24 mouse cellular contexts compared by ENCODE assay signal in the genomic region with DNA sequence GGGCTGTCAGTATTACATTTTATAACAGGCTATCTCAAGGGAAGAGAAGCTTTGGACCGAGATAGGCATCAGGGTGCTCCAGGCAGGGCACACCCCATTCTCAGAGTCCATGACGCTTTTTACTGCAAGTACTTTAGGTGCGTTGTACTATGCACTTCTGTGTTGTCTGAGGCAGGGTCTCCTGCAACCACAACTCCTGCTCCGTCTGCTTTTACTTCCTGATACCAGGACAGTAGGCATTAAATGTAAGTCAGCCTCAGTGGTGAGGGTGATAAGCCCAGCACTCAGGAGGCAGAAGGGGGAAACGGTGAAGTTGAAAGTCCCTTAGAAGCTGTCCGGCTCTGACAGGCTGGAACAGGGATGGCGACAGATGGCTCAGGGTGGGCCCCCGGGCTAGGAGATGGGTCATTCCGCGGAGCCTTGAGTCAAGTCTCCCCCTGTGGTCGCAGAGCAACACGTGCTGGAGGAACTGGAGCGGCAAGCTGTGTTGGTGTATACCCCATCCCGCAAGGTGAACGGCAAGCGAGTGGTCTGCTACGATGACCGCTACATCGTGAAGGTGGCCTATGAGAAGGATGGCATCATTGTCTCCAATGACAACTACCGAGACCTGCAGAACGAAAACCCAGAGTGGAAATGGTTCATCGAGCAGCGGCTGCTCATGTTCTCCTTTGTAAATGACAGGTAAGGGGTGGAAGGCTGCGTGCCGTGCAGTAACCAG. TPM values are rescaled to one million over a fixed set of nuclear protein-coding genes. Genes with fewer than 3 reads are reported as not detected.
DNase-seq lines count a peak whose midpoint lies in the region; ATAC-seq and TF ChIP-seq lines count a peak whose summit lies in the region.
"Had no signal": no experiment of that assay in that cellular context is flagged by ENCODE, and none has a peak within 500 bp of the region (broad histone marks: within the 10 kb centered on the region; RNA-seq: fewer than 3 reads in every experiment).

No protein-coding gene starts in this region.

- peak; percentile 74 for DNase-seq in heart, embryonic 10.5 days (ENCODE audit: low spot score)
- DNase-seq in heart, adult 9 months (ENCODE audit: low spot score in 2 of 2) = no peak
- peak; percentile 7 for DNase-seq in embryonic facial prominence, embryonic 10.5 days (ENCODE audit: low spot score)
- no peak for DNase-seq in kidney, adult 8-10 months
- no peak for DNase-seq in midbrain, postnatal 0 days (ENCODE audit: low spot score)
- no peak for DNase-seq in ovary, postnatal 36 days (ENCODE audit: low spot score)
- DNase-seq: cerebellum, adult 11 months; cerebellum, adult 9-11 months; gastrocnemius, postnatal 36 days; kidney, adult 9 months; kidney, postnatal 4 days; lung, adult 2 months; lung, postnatal 14 days; retina, postnatal 1 day; right cerebral cortex, postnatal 25 days; thymus, adult 18-20 months; thymus, postnatal 36 days had no signal

- peaks cover 11% of the 10 kb centered on the region for H3K27me3 ChIP-seq in heart, embryonic 10.5 days (ENCODE audit: insufficient read depth, poor library complexity, severe bottlenecking)
- H3K27me3 ChIP-seq in embryonic facial prominence, embryonic 10.5 days (replicated peaks; ENCODE audit: low read depth, poor library complexity, severe bottlenecking) = peaks cover 11% of the 10 kb centered on the region
- peaks cover 3% of the 10 kb centered on the region; the same call in 1 of the 2 replicates for H3K27me3 ChIP-seq in intestine, embryonic 15.5 days (replicated peaks)
- peaks cover 11% of the 10 kb centered on the region for H3K27me3 ChIP-seq in limb, embryonic 13.5 days
- no peaks in the 10 kb centered on the region for H3K27me3 ChIP-seq in midbrain, postnatal 0 days (ENCODE audit: insufficient read depth, low read length)

- no peak overlapping the region for H3K27ac ChIP-seq in heart, embryonic 10.5 days
- H3K27ac ChIP-seq in embryonic facial prominence, embryonic 10.5 days (replicated peaks) = no peak overlapping the region
- no peak overlapping the region for H3K27ac ChIP-seq in intestine, embryonic 15.5 days
- H3K27ac ChIP-seq in limb, embryonic 13.5 days = peak overlapping the region; percentile 79
- H3K27ac ChIP-seq in midbrain, postnatal 0 days (ENCODE audit: low read depth, low read length) = no peak overlapping the region
- H3K27ac ChIP-seq: forebrain, embryonic 10.5 days; hindbrain, postnatal 0 days; liver, embryonic 12.5 days; midbrain, embryonic 13.5 days; neural tube, embryonic 12.5 days had no signal

- no peak overlapping the region for H3K4me3 ChIP-seq in heart, embryonic 10.5 days
- no peak overlapping the region for H3K4me3 ChIP-seq in embryonic facial prominence, embryonic 10.5 days
- H3K4me3 ChIP-seq in intestine, embryonic 15.5 days (replicated peaks) = no peak overlapping the region
- no peak overlapping the region for H3K4me3 ChIP-seq in limb, embryonic 13.5 days
- no peak overlapping the region for H3K4me3 ChIP-seq in midbrain, postnatal 0 days (ENCODE audit: low read depth, low read length)
- H3K4me3 ChIP-seq: forebrain, embryonic 10.5 days; liver, embryonic 12.5 days; midbrain, embryonic 13.5 days; neural tube, embryonic 12.5 days had no signal

- H3K9ac ChIP-seq in intestine, embryonic 15.5 days = no peak overlapping the region
- no peak overlapping the region for H3K9ac ChIP-seq in limb, embryonic 13.5 days
- H3K9ac ChIP-seq in midbrain, postnatal 0 days (replicated peaks; ENCODE audit: low read length, poor library complexity, severe bottlenecking) = no peak overlapping the region
- H3K9ac ChIP-seq: liver, embryonic 12.5 days; midbrain, embryonic 13.5 days; neural tube, embryonic 12.5 days had no signal

- peak; percentile 69 for ATAC-seq in intestine, embryonic 15.5 days
- no peak; the same call in 1 of the 2 replicates for ATAC-seq in limb, embryonic 13.5 days (ENCODE audit: low FRiP score, low read depth)
- no peak for ATAC-seq in midbrain, postnatal 0 days (ENCODE audit: low FRiP score)
- ATAC-seq: hindbrain, postnatal 0 days; liver, embryonic 12.5 days; midbrain, embryonic 13.5 days had no signal

- no peaks in the 10 kb centered on the region for H3K9me3 ChIP-seq in heart, embryonic 10.5 days
- peaks cover 5% of the 10 kb centered on the region; the same call in 1 of the 2 replicates for H3K9me3 ChIP-seq in embryonic facial prominence, embryonic 10.5 days
- H3K9me3 ChIP-seq in intestine, embryonic 15.5 days = no peaks in the 10 kb centered on the region
- H3K9me3 ChIP-seq in limb, embryonic 13.5 days = no peaks in the 10 kb centered on the region
- no peaks in the 10 kb centered on the region for H3K9me3 ChIP-seq in midbrain, postnatal 0 days (ENCODE audit: low read length)
- H3K9me3 ChIP-seq: liver, embryonic 12.5 days; midbrain, embryonic 13.5 days; neural tube, embryonic 12.5 days had no signal

- TF ChIP-seq CTCF in midbrain, postnatal 0 days (IDR thresholded peaks at IDR 0.05) = no peak

- 0 out of 2 replicates have a peak overlapping the region, but pooled peaks have one; percentile 3 for H3K4me2 ChIP-seq in intestine, embryonic 15.5 days (replicated peaks)
- no peak overlapping the region for H3K4me2 ChIP-seq in limb, embryonic 13.5 days (replicated peaks)
- no peak overlapping the region for H3K4me2 ChIP-seq in midbrain, postnatal 0 days (ENCODE audit: low read depth, low read length, poor library complexity, severe bottlenecking)
- H3K4me2 ChIP-seq: liver, embryonic 12.5 days; midbrain, embryonic 13.5 days; neural tube, embryonic 12.5 days had no signal

- WGBS in heart, embryonic 10.5 days = 82% methylated on average over 25 of the region's 25 CpGs
- 89% methylated on average over 25 of the region's 25 CpGs for WGBS in embryonic facial prominence, embryonic 10.5 days
- 91% methylated on average over 25 of the region's 25 CpGs for WGBS in intestine, embryonic 15.5 days
- 87% methylated on average over 25 of the region's 25 CpGs for WGBS in limb, embryonic 13.5 days
- WGBS in midbrain, postnatal 0 days = 90% methylated on average over 25 of the region's 25 CpGs

- H3K4me1 ChIP-seq in heart, embryonic 10.5 days = peaks cover 4% of the 10 kb centered on the region; the same call in 1 of the 2 replicates
- peaks cover 3% of the 10 kb centered on the region for H3K4me1 ChIP-seq in embryonic facial prominence, embryonic 10.5 days
- peaks cover 1% of the 10 kb centered on the region for H3K4me1 ChIP-seq in intestine, embryonic 15.5 days (replicated peaks)
- H3K4me1 ChIP-seq in limb, embryonic 13.5 days = peaks cover 24% of the 10 kb centered on the region
- no peaks in the 10 kb centered on the region for H3K4me1 ChIP-seq in midbrain, postnatal 0 days (ENCODE audit: insufficient read depth, low read length)
- H3K4me1 ChIP-seq: liver, embryonic 12.5 days had no signal

- no peaks in the 10 kb centered on the region for H3K36me3 ChIP-seq in heart, embryonic 10.5 days
- H3K36me3 ChIP-seq in embryonic facial prominence, embryonic 10.5 days (replicated peaks) = no peaks in the 10 kb centered on the region
- H3K36me3 ChIP-seq in intestine, embryonic 15.5 days = no peaks in the 10 kb centered on the region
- H3K36me3 ChIP-seq in limb, embryonic 13.5 days = no peaks in the 10 kb centered on the region
- no peaks in the 10 kb centered on the region for H3K36me3 ChIP-seq in midbrain, postnatal 0 days (ENCODE audit: insufficient read depth, low read length)
- H3K36me3 ChIP-seq: forebrain, embryonic 10.5 days; liver, embryonic 12.5 days; midbrain, embryonic 13.5 days; neural tube, embryonic 12.5 days had no signal

RNA-seq across cellular contexts. Expression of a gene that starts 29.8 kb away (rescaled TPM):
- polyA plus RNA-seq in heart, embryonic 10.5 days (2016; fragmentation: Nextera tagmentation; extraction: Ambion mirVana) = 0.11 and 0.12 TPM in 2 replicates
- 0.09 and 0.12 TPM in 2 replicates for polyA plus RNA-seq in embryonic facial prominence, embryonic 10.5 days (2016; fragmentation: Nextera tagmentation; extraction: Ambion mirVana)
- polyA plus RNA-seq in intestine, embryonic 15.5 days (2015; fragmentation: Nextera tagmentation; extraction: Ambion mirVana) = 0.49 and 0.53 TPM in 2 replicates
- 0.41 TPM in 2 replicates for polyA plus RNA-seq in limb, embryonic 13.5 days (2015; fragmentation: Nextera tagmentation; extraction: Ambion mirVana)
- 0.14 and 0.16 TPM in 2 replicates for total RNA-seq in midbrain, postnatal 0 days (2014; rRNA removed)
- polyA plus RNA-seq in midbrain, postnatal 0 days (2015; fragmentation: Nextera tagmentation; extraction: Ambion mirVana) = 0.20 and 0.34 TPM in 2 replicates

Comparison
In these comparisons a context has a peak if more than half of its experiments do, and no peak if none do; other contexts are left out.
1. DNase-seq: peak in heart, embryonic 10.5 days (single experiment) and embryonic facial prominence, embryonic 10.5 days (single experiment); none in heart, adult 9 months (0 of 2), kidney, adult 8-10 months (0 of 2), midbrain, postnatal 0 days (single experiment) and ovary, postnatal 36 days (single experiment).